Mouse (Mus musculus) cerebellum, adult 2 months (tissue): ENCODE data around the gene Pdzd2.

Source experiments
- CTCF ChIP-seq: fragments of 200-500 bp; IDR thresholded peaks from 2 replicates; pipeline ENCODE4 v1.5.1; 2011; ENCODE audit warnings: low read depth, mild to moderate bottlenecking, control low read depth, low read length, moderate library complexity, borderline replicate concordance; ENCODE audit not compliant: insufficient read depth
- POLR2A ChIP-seq: fragments of 200-500 bp; IDR thresholded peaks from 2 replicates; pipeline ENCODE4 v1.6.1; 2011; ENCODE audit warnings: low read length, control low read depth, borderline replicate concordance; ENCODE audit not compliant: insufficient read depth

- TF ChIP-seq CTCF = no peak
- TF ChIP-seq POLR2A = no peak
Measured at GRCm38 (mm10) chr15:12689716-12690381, 49.9 kb downstream of the Pdzd2 start.
